Mouse (Mus musculus) skeletal muscle tissue, adult 2 months (tissue): ENCODE results near the gene Foxe1.

Experiments used
- DNase-seq: peaks from one replicate; pipeline ENCODE4 v3.0.0-alpha.2; 2012; ENCODE audit warnings: low read depth, low spot score

Gene Foxe1

DNA sequence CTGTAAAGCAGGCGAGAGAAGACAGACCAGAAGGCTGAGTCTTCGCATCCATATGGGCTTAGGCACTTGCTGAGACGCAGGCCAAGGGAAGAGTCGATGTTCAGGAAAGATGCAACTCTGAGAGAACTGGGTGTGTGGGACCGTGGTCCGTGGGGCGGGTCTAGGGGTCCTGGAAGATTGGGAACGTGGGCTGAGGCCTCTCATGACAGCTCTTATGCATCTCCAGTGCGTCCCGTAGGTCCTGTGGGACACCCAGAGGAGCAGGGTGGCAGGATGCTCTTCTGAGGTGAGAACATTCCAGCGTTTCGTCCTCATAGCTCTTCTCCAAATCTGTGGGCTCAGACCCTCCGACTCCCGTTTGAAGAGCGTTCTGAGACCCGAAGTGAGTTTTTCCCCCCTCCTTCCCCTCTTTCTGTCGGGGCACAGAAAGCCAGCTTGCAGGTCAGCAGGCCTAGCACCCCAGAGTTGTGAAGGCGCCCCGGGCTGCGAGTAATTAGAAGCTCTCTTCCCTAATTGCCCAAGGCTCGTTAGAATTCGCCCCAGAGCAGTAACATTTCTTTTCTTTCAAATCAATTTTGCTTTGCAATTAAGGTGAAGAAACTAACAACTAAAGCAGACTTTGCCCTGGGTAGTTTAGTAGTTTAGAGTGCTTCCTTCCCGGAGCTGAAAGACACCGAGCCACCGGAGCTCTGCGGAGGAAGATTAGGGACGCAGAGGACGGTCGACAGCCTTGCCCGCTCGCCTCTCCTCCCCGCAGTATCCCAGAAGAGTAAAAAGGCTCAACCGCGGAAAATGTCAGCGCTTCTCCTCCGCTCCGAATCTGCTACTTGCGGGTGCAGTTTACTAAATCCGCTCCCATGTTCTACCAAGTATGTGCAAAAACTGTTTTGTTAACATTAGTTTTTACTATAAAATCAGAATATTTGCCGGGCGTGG, 4.4 kb downstream of the Foxe1 start:
- DNase-seq, result no peak

DNA sequence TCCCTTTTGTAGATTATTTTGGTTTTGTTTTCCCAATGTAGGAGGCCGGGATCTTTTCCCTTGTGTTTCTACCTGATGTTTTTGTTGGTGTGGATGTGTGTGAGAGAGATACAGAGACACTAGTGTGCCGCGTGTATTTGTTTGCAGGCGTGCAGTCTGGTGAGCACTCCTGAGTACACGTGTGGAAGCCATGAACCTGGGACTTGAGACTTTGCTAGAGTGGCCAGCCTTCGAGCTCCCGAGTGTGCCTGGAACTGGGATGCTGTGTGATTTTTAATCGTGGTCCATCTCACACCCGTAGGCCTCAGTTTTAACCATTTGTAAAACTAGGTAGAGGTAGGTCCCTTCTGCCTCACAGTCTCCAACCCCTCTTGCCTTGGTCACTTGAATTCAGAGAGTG, 5.5 kb downstream of the Foxe1 start:
- DNase-seq, result no peak

DNA sequence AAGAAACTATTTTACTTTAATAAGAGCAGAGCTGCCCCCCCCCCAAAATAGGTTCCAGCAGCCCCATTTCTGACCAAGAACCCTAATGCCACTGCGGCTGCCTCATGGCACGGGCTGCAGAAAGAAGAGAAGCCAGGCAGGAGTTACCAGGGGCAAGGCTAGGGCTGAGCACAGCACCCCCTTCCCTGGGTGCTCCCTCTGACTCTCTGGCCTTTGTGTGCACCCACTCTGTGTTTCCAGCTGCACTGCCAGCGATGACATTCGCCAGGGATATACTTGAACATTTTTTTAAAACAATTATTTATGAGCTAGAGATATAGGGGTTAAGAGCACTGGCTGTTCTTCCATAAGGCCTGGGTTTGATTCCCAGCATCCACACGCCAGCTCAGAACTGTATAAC, 6.1 kb downstream of the Foxe1 start:
- DNase-seq, result no peak

DNA sequence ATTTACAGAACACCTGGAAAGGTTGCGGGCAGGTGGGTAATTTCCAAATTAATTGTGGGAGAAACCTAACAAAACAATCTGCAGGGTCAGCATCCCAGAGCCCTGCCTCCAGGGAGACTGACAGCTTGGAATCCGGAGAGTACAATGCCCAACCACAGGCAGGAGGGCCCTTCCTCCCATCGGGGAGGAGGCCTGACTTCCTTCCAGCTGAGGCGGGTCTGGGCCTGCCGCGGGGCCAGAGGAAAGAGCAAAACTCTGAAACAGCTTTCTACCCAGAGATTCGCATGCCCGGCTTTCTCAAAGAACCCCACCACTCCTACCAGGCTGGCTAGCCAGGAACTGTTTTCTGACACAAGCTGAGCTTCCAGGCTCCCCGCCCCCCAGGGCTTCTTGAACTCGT, 9.6 kb downstream of the Foxe1 start:
- DNase-seq, result no peak

DNA sequence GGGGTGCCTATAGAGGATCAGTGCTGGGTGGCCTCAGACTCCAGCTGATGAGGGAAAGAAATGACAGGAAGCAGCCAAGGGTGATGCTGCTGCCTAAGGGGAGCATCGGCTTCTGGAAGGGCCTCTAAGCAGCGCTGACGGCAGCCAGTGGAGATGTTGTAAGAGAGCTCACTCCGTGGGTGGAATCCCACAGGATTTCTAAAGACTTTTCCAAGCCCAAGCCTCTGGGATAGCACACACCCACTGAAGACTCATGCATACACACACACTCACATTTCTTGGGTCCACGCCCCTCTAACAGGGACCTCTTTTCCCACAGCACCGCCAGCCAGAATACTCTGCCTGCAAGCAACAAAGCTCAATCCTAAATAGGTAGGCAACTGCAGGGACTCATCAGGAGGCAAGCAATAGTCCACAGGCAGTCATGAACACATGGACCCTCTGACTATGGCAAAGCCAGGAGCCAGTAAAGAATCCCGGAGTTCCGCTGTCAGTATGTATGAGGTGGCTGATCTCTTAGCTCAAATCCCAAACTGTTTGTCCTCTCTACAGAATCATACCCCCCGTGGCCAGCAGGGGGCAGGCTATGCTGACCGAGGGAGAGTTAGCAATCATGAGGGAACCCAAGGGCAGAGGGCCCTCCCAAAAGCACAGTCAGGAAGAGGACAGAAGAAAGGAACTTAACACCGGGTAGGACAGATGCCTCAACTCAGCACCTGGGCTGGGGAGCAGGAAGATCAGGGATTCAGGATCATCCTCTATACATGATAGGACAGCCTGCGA, 13.1 kb downstream of the Foxe1 start:
- DNase-seq, result peak; percentile 46

DNA sequence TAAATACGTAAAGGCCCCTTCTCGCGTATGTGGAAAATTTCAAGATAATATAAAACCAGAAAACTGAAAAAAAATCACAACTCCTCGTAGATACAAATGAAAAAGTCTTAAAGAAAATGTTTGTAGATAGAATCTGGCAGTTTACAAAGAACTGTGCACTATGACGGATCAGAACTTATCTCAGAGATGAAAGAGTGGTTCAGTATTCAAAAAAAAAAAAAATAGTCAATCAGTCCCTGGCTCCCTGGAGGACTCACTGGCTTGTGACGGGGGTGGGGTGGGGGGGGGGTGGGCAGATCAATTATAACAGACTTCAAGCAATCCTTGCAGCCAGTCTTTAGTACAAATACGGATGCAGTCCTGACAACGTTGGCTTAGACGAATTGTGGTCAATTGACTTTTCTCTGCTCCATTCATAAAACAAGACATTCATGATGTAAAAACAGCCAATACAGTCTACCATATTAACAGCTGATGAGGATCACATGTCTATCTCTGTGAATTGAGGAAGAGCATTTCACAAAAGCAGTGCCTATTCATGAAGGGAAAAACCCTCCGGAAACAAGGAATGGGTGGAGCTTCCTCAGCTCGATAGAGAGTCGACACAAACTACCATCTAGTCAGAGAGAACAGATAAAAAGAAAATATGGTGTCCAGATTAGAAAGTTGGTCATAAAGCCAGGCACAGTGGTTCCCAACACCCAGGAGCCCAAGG, 16.3 kb downstream of the Foxe1 start:
- no peak for DNase-seq

DNA sequence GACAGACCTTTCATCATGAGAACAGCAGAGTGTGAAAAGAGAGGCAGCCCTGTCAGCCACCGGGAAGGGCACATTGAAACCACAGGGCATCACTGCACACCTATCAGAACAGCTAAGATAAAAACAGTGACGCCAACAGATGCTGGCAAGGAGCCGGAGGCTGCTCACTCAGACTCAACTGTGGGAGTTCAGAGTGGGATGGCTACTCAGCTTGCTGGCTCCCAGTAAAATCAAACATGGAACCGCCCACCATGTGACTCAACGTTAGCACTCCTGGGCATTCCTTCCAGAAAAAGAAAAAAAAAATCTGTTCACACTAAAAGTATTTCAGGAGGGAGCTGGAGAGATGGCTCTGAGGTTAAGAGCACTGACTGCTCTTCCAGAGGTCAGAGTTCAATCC, 17.8 kb downstream of the Foxe1 start:
- no peak for DNase-seq

DNA sequence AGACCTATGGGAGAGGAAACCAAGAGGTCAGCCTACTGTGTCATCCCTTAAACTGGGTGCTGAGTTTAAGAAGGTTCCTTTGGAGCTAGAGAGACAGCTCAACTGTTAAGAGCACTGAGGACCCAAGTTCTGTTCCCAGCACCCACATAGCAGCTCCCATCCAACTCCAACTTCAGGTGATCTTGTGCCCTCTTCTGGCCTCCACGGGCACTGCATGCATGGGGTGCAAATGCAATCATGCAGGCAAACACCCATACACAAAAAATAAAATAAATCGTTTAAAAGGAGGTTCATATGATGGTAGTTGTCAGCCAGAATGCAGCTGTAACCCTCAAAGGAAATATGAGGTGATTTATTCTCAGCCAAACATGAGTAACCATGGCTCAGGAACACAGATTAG, 21.0 kb downstream of the Foxe1 start:
- DNase-seq, result no peak

DNA sequence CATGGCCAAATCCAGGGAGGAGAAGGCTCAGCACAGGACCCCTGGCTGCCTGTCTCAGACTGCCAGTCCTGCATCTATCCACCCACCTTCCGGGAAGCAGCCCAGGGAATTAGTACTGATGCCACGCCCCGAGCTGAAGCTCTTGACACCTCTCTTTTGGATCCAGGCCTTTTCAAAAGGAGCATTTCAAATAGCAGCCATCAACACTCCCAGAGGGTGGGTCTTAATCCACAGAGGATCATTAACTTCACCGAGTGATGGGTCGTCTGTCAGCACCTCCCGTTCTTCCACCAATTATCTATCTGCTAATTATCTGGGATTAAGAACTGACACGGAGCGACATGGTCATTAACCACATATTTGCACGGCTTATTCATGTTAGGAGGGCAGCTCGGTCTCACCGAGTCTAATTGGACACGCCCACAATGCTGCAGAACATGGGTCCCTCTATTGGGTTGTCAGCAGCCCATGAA, 24.1 kb downstream of the Foxe1 start:
- no peak for DNase-seq

DNA sequence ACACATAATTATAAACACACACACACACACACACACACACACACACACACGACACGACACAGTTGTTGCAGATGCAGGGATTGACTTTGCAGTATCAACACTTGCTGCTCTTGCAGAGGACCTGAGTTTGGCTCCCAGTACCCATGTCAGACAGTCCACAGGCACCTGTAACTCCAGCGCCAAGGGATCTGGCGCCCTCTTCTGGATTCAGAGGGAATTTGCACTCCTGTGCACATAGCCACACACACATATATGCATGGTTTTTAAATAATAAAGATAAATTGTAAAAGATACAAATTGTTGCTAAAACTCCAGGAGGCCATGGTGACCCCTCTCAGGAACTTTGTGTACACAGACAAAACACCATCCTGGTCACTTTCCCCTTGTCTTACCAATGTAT, 25.7 kb downstream of the Foxe1 start:
- no peak for DNase-seq

DNA sequence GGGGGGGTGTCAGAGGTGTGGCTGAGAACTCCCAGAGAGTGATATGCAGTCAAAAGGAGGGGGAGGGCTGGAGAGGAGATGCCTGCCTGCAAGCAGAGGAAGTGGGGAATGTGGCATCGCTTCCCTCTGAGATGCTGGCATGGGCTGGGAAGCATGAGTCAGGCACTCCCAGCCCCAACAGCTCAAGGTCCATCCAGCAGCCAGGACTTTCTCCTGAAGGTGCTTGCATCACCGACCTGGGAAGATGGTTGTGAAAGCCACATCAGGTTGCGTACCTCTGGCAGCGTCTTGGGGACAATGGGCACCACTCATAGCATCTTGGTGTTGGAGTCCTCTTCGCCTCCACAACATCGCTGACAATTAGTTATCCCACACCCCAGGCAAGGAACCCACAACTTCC, 27.0 kb downstream of the Foxe1 start:
- DNase-seq, result no peak

DNA sequence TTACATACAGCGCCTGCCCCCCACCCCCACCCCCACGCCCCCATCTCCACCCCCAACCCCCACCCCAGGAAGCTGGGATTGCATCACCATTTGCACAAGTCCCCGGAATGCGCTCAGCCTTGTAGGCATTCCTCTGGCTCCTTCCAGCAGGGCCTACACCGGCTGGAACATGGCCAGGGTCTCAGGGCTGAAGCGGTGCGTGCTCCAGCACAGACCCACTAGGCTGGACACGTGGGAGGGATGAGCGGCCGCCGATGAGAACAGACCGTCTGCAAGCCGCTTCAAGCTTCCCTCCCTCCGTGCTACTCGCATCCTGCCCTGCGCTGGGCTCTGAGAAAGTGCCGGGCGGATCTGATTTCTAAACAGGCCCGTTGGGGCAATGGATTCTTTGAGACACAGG, 27.6 kb downstream of the Foxe1 start:
- DNase-seq, result no peak

DNA sequence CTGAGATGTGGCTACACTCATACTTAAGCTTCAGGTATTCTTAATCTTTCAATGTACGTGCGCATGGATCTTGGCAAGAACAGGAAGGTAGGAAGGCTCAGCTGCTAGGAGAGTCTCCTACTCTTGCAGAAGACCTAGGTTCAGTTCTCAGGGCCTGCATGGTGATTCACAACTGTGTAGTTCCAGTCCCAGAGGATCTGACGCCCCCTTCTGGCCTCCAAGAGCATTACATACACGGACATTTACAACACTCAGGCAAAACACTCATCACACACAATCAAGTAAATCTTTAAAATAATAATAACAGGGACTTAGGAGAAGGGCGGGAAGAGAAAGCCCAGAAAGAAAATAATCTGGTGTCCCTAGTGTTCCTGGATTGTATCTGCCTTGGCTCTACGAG, 31.0 kb downstream of the Foxe1 start:
- no peak for DNase-seq

DNA sequence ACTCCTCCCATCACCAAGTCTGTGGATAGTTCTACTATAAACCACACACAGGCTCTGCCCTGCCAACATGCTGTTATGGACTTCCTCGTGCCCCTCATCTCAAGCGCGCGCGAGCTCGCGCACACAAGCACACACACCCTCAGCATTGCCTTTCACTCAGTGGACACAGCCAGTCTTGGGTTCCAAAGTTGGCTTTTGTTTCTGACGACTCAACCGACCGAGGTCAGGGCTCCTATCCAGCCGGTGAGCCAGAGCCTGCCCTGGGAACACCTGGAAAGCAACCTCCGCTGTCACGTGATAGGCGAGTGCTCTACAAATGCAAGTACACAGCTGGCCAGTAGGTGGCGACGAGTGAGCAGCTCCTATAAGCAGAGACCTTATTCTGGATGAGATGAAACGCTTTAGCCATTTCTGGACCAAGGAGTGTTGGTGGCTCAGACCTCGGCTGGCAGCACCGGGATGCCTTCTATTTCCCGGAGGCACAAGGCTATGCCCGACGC, 31.5 kb downstream of the Foxe1 start:
- DNase-seq, result peak; percentile 57

DNA sequence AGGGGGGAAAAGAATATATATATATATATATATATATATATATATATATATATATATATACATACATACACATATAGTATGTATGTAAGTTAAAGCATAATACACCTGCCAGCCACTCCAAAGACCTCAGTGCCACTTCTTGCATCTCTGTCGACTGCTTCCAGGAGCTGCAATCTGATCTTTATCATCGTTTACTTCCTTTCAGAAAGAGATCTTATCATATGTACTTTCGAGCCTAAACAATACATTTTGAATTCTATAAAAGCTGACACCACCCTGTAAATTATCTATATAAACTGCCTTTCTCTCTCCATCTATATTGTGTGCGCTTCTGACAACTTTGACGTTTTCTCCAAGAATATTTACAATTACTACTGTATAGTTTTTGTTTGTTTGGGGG, 45.1 kb downstream of the Foxe1 start:
- DNase-seq, result no peak

DNA sequence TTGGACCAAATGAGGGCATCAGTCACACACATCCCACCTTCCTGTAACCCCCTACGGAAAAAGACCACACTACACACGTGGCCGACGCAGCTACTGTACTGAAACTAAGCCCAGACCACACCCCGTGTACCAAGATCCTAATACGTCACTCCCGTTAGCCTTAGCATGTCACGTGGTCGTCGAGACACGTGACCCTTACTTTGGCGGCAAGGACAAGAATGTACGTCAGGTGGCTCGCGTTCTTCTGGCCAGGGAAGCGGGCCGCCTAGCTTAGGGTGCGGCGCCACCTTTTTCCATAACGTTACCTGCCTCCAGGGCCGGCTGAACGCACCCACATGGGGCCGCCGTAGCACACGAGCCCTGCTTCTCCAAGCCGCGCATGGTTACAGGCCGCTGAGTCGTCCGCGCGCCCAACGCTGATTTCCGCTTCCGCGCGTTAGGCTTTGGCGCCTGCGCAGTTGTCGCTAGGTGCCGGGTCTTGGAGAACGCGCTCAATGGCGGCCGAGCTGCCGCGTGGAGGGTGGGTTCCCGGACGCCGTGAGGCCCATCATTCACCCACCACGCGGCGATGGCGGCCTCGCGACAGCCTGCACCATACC, 45.7 kb downstream of the Foxe1 start, which contains the start of gene Trmo:
TSS of gene Trmo (minus strand) at position 425 of the 599 bp plus-strand sequence.
- DNase-seq, result peak; percentile 100

DNA sequence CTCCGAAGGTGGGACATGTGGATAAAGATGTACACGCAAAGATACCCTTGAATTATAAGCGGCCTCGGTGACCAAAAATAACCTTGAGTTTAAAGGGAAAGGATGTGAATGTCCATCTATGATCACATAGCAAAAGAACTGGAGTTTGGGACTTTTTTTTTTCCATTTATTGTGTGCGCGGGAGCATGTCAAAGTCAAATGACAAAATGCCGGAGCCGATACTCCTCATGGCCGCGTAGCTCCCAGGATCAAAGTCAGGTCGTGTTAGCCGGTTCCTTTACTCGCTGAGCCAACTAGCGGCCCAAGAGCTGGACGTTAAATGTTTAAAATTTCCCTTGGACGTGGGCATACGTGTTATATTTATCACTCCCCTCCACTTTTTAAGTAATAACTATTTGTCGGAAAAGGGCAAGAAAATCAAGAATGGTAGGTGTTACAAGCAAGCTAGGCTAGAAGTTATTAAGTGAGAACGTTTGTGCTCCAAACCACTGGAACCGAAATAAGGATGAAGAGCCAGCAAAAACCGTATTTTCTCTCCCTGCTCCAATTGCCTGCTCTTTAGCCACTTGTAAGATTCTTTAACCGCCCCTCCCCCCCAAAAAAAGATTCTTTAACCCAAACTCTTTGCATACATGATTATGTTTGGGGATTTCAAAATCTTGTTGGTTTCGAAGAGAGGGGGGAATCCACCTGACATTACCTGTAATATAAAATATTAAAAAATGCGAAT, 46.4 kb downstream of the Foxe1 start:
- no peak for DNase-seq

DNA sequence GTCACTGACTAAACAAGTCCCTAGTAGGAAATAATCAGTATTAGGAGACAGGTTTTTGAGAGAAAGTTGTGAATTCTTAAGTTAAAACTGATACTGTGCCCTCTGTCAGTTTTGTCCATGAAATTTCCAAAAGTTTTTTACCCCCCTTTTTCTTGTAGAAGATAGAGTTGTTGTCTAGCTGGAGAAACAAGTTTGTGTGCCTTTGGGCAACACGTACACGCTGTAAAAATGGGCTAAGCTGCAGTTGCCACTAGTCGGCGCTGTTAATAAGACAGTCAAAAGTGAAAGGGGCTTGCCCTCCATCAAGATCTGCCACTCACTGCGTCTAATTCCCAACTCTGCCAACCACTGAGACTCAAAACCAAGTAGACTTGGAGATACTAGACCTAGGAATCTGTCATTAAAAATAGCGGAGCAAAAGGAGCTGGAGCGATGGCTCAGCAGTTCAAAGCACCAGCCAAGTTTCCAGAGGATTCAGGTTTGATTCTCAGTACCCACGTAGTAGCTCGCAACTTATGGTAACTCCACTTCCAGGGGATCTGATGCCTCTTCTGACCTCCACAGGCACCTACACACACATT, 47.1 kb downstream of the Foxe1 start:
- peak; percentile 59 for DNase-seq

DNA sequence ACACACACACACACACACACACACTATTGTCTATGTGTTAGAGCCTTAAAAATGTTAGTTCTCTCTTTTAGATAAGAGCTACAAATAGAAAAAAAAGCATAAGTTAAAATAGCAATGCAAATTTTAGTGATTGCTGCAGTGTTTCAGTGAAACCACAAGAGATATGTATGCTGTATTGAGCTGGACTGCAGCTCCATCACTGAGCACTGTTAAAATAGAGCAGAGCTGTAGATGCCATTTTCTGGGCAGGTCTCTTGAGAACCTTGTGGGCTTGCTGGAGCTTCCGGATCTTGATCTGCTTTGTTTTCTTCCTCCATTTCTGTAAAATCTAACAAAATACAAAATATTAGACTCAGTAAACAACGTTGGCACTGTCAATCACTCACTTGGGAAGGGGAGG, 51.0 kb downstream of the Foxe1 start:
- DNase-seq, result no peak

DNA sequence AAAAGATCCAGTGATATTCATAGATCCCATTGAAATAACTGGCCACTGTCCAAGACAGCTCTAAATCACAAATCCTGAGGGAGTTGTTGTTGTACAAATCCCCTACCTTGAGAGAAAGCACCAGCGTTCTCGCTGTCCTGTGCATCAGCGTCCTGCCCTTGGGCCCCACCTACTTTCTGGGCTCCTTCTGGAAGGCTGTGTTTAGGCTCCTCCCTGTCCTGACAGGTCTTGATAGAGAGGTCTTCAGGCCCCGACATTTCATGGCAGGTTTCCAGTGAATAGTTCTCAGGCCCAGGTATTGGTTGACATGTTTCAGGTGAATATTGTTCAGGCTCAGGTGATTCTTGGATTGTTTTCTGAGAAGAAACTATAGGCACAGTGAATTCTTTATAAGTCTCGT, 52.3 kb downstream of the Foxe1 start:
- DNase-seq, result no peak
